Mouse (Mus musculus): ENCODE results near the gene Katnbl1. TPM values are rescaled to one million over a fixed set of nuclear protein-coding genes. Genes with fewer than 3 reads are reported as not detected.
A peak's percentile ranks its signal among the peaks of the same experiment; 100 is the strongest.
"Not testable (repeated sequence)": the region's sequence is repeated elsewhere in the genome, so short reads cannot be mapped to it uniquely, and the experiment has no call there.

Gene Katnbl1
- polyA plus RNA-seq, 1 experiment = 21.9 TPM

GRCm38 (mm10) chr2:112432523-112432922, 53.5 kb downstream of the Katnbl1 start:
- Histone ChIP-seq H3K4me1 (ENCODE audit: control insufficient read depth, insufficient read depth, low read length) (peaks cover 9% of the 10 kb centered on the region), H3K27ac (ENCODE audit: insufficient read depth, low read depth, low read length) (no peak overlapping the region; the same call in 1 of the 2 replicates), H3K4me3 (ENCODE audit: insufficient read depth, low read length) (no peak overlapping the region)
- TF ChIP-seq POLR2A (IDR thresholded peaks at IDR 0.05; ENCODE audit: borderline replicate concordance, low read depth, low read length) = no peak
- no peak for TF ChIP-seq CTCF (IDR thresholded peaks at IDR 0.05; ENCODE audit: low read depth, low read length)

DNA sequence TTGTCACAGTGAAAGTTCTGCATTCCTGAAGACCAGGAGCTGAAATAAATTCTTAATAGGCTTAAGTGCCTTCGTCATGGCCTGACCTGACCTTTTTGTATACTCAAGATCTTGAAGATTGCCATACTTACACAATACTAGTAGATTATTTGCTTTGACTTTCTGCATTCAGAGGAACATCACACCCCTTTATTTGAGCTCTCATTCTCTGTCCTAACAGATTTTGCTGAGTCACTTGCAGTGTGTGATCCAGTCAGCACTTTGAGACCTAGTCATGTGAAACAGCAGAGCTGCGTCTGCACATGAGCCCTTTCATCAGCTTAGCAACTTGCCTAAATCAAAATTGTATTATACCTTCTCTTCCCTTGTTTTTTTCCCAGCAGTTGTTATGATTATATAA, 54.3 kb downstream of the Katnbl1 start:
- Histone ChIP-seq H3K4me1 (ENCODE audit: control insufficient read depth, insufficient read depth, low read length) (peaks cover 9% of the 10 kb centered on the region), H3K27ac (ENCODE audit: insufficient read depth, low read depth, low read length) (peak overlapping the region; percentile 36), H3K4me3 (ENCODE audit: insufficient read depth, low read length) (no peak overlapping the region)
- TF ChIP-seq CTCF (IDR thresholded peaks at IDR 0.05; ENCODE audit: low read depth, low read length) (no peak), POLR2A (IDR thresholded peaks at IDR 0.05; ENCODE audit: borderline replicate concordance, low read depth, low read length) (no peak)

GRCm38 (mm10) chr2:112436292-112436691, 57.3 kb downstream of the Katnbl1 start:
- TF ChIP-seq CTCF (IDR thresholded peaks at IDR 0.05; ENCODE audit: low read depth, low read length) (no peak), POLR2A (IDR thresholded peaks at IDR 0.05; ENCODE audit: borderline replicate concordance, low read depth, low read length) (no peak)
- H3K4me3 ChIP-seq (ENCODE audit: insufficient read depth, low read length) = no peak overlapping the region
- H3K27ac ChIP-seq (ENCODE audit: insufficient read depth, low read depth, low read length) = no peak overlapping the region
- H3K4me1 ChIP-seq (ENCODE audit: control insufficient read depth, insufficient read depth, low read length) = peaks cover 9% of the 10 kb centered on the region

GRCm38 (mm10) chr2:112437589-112437988, 58.6 kb downstream of the Katnbl1 start:
- Histone ChIP-seq H3K4me1 (ENCODE audit: control insufficient read depth, insufficient read depth, low read length) (peaks cover 9% of the 10 kb centered on the region), H3K4me3 (ENCODE audit: insufficient read depth, low read length) (no peak overlapping the region), H3K27ac (ENCODE audit: insufficient read depth, low read depth, low read length) (no peak overlapping the region)
- TF ChIP-seq CTCF (IDR thresholded peaks at IDR 0.05; ENCODE audit: low read depth, low read length) (no peak), POLR2A (IDR thresholded peaks at IDR 0.05; ENCODE audit: borderline replicate concordance, low read depth, low read length) (no peak)

DNA sequence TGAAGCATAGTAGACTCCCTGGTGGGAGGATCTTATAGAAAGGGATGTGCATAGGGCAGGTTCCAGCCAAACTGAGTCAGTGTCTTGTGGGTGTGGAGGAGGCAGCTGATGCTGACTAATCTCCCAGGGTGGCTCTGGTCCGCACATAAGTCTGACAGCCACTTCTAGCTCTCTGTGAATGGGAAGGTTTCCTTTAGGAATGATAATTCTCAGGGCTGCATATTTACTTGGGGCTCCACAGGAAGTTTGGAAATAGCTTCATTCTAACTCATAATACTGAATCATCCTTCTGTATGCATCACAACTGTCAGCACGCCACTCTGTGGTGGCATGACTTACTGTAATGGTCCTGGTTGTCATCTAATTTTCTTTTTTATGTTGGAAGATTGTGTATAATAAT, 64.5 kb downstream of the Katnbl1 start:
- Histone ChIP-seq H3K27ac (ENCODE audit: insufficient read depth, low read depth, low read length) (peak overlapping the region; percentile 21), H3K4me1 (ENCODE audit: control insufficient read depth, insufficient read depth, low read length) (peaks cover 27% of the 10 kb centered on the region), H3K4me3 (ENCODE audit: insufficient read depth, low read length) (no peak overlapping the region)
- TF ChIP-seq CTCF (IDR thresholded peaks at IDR 0.05; ENCODE audit: low read depth, low read length) = no peak
- TF ChIP-seq POLR2A (IDR thresholded peaks at IDR 0.05; ENCODE audit: borderline replicate concordance, low read depth, low read length) = no peak

GRCm38 (mm10) chr2:112445511-112445910, 66.5 kb downstream of the Katnbl1 start:
- Histone ChIP-seq H3K27ac (ENCODE audit: insufficient read depth, low read depth, low read length) (no peak overlapping the region), H3K4me3 (ENCODE audit: insufficient read depth, low read length) (no peak overlapping the region), H3K4me1 (ENCODE audit: control insufficient read depth, insufficient read depth, low read length) (peaks cover 33% of the 10 kb centered on the region)
- TF ChIP-seq POLR2A (IDR thresholded peaks at IDR 0.05; ENCODE audit: borderline replicate concordance, low read depth, low read length) (no peak), CTCF (IDR thresholded peaks at IDR 0.05; ENCODE audit: low read depth, low read length) (no peak)

- H3K4me3 ChIP-seq (ENCODE audit: insufficient read depth, low read length) = peak overlapping the region; percentile 11; the same call in 1 of the 2 replicates
- peaks cover 41% of the 10 kb centered on the region for H3K4me1 ChIP-seq (ENCODE audit: control insufficient read depth, insufficient read depth, low read length)
- H3K27ac ChIP-seq (ENCODE audit: insufficient read depth, low read depth, low read length) = peak overlapping the region; percentile 99
Observed at GRCm38 (mm10) chr2:112448046-112448445, 69.0 kb downstream of the Katnbl1 start.

- Histone ChIP-seq H3K27ac (ENCODE audit: insufficient read depth, low read depth, low read length) (peak overlapping the region; percentile 99), H3K4me3 (ENCODE audit: insufficient read depth, low read length) (peak overlapping the region; percentile 11; the same call in 1 of the 2 replicates), H3K4me1 (ENCODE audit: control insufficient read depth, insufficient read depth, low read length) (peaks cover 36% of the 10 kb centered on the region)
- TF ChIP-seq CTCF (IDR thresholded peaks at IDR 0.05; ENCODE audit: low read depth, low read length) (no peak), POLR2A (IDR thresholded peaks at IDR 0.05; ENCODE audit: borderline replicate concordance, low read depth, low read length) (no peak)
Observed at GRCm38 (mm10) chr2:112448510-112449059, 69.6 kb downstream of the Katnbl1 start.

DNA sequence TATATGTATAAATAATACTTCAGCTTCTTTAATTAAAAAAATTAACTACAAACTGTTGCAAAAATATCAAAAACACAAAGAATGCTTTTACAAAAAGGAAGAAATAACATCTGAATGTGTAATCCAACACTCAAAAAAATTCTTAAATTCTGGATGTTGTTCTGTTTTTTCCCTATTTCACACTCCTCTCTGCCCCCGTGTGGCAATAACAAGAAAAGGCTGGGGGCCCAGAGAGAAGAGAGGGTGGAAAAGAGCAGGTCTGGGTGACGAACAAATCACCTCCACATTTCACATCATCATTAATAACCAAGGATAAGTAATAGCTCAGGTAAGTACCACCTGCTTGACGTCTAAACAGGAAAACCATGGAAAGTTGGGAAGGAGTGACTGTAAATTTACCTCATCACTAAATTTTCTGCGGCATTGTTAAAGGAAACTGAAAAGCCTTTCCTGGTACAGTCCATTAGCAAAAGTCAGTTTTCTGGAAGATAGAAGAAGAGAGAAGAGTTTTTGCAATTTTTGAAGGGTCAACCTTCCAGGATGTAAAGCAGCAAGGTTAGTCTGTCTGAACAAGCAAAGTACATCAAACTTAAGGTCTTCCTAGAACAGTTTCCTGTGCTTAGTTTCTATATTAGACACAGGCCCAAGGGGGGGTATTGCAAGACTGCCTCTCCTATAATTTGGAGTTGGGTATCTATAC, 70.7 kb downstream of the Katnbl1 start:
- H3K4me3 ChIP-seq (ENCODE audit: insufficient read depth, low read length) = no peak overlapping the region
- TF ChIP-seq CTCF (IDR thresholded peaks at IDR 0.05; ENCODE audit: low read depth, low read length) (0 out of 2 replicates have a peak, but pooled peaks have one; percentile 26), POLR2A (IDR thresholded peaks at IDR 0.05; ENCODE audit: borderline replicate concordance, low read depth, low read length) (no peak)
- H3K4me1 ChIP-seq (ENCODE audit: control insufficient read depth, insufficient read depth, low read length) = peaks cover 32% of the 10 kb centered on the region
- no peak overlapping the region for H3K27ac ChIP-seq (ENCODE audit: insufficient read depth, low read depth, low read length)

DNA sequence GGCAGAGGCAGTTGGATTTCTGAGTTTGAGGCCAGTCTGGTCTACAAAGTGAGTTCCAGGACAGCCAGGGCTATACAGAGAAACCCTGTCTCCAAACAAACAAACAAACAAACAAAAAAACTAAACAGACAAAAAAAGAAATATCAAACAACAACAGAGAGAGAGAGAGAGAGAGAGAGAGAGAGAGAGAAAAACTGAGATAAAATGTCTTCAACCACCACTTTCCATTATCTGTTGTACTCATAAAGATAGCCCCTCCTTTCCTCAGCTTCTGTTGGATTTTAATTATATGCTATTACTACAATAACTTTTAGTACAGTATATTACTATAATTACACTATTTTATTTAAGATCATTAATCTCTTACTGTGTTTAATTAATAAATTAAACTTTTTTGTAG, 73.5 kb downstream of the Katnbl1 start:
- H3K4me1 ChIP-seq (ENCODE audit: control insufficient read depth, insufficient read depth, low read length) = peaks cover 26% of the 10 kb centered on the region
- not testable (repeated sequence) for H3K4me3 ChIP-seq (ENCODE audit: insufficient read depth, low read length); H3K27ac ChIP-seq (ENCODE audit: insufficient read depth, low read depth, low read length)

Data from bone marrow macrophage, adult 2 months (primary cell).